Mouse (Mus musculus): Measurements from ENCODE around the gene Cyp2c29.
"Not testable (repeated sequence)": the region's sequence is repeated elsewhere in the genome, so short reads cannot be mapped to it uniquely, and the experiment has no call there.

Gene Cyp2c29

DNA sequence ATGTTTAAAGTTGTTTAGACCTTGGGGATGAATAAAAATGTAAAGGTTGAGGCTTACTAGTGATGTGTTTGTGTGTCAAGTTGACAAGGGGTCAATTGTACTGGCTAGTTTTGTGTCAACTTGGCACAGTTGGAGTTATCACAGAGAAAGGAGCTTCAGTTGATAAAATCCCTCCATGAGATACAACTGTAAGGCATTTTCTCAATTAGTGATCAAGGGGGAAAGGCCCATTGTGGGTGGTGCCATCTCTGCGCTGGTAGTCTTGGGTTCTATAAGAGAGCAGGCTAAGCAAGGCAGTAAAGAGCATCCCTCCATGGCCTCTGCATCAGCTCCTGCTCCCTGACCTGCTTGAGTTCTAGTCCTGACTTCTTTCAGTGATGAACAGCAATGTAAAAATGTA is at the start of gene Cyp2c29:
Cyp2c29 (plus strand) TSS at position 301 of the 400 bp plus-strand sequence.
- DNase-seq, result not testable (repeated sequence)

DNA sequence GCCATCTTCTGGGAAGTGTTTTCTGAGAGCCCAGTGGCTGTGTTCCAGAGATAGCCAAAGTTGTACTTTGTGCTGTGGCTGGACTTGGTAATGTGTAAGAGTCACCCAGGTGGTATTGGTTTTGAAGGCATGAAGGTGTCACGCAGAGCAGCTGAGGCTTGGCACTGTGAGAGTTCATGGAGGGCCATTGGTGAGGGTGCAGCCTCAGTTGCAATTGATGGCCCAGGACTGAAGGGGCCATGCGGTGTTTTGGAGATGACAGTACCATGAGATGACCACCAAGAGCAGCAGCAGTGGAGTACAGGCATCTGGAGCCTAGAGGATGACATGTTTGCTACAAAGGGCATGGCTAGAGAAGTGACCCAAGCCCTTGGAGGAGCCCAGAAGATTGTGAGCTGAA is 2.2 kb upstream of the Cyp2c29 start:
- not testable (repeated sequence) for DNase-seq

DNA sequence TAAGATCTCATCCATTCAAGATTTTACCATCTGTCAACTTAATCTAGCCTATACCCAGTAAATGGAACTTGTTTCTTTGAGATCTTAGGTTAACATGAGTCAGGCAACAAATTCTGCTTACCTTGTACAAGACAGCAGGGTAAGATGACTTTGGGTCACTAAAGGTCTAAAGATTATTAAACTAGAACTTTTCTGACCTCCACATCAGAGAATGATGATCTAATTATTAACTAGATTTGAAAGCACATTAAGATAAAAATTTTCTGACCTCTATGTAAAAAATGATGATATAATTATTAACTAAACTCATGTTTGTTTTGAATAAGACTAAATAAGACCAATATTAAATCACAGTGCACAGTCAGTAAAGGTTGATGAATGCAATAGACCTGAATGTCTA is 13.6 kb downstream of the Cyp2c29 start:
- no peak for DNase-seq

DNA sequence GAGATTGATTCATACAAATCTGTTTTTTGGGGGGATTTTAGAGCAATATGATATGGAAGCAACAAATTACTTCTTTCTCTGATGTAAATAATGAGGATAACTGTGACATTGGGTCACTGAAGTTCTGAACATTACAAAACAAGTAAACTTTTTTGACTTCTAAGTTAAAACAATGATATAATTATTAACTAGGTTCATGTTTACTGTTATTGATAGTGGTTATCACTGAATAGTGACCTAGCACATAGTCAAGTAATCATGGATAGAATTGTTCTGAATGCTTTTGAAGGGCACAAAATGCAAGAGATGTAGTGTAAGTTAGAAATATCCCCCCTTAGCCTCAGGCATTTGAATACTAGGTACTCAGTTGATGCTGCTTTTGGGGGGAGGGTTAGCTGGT is 16.4 kb downstream of the Cyp2c29 start:
- DNase-seq, result no peak

DNA sequence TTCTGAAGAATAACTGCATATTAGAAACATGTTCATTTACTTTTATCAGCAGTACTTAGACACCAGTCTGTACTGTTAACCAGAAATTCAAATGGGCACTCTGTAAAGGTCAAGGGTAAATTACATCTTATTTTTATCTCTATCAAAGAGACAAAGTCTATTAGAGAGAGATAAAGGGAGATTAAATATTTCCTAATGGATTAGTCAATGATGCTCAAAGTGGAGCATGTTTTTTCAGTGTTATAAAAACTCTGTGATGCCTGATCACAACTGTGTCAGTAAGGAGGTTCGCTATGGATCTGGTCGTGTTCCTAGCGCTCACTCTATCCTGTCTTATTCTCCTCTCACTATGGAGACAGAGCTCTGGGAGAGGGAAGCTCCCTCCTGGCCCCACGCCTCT is 17.6 kb downstream of the Cyp2c29 start:
- no peak for DNase-seq

DNA sequence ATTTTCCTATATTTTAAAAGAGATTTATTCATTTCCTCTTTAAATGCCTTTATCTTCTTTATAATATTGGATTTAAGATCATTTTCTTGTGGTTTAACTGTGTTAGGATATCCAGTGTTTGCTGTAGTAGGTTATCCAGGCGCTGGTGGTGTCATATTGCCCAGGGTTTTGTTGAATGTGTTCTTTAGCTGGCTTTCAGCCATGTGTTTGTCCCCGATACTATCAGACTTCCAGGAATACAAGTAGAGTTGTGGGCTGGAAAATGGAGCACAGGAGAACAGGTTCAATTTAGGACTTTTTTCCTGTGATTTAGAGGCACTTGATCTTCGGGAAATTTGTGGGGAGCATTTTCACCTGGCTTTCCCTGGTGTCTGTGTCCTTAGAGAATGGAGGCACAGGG is 19.8 kb downstream of the Cyp2c29 start:
- DNase-seq, result no peak
